Mouse (Mus musculus) hindlimb bud, embryonic 11.5 days (tissue): ENCODE measurements around the gene Gm15023.
"Not testable (repeated sequence)": the region's sequence is repeated elsewhere in the genome, so short reads cannot be mapped to it uniquely, and the experiment has no call there.

Experiments used
- DNase-seq: peaks from one replicate; pipeline ENCODE4 v3.0.0-alpha.2; 2012; ENCODE audit warnings: low read depth, low spot score; ENCODE audit errors: extremely low spot score

Gm15023 gene

DNA sequence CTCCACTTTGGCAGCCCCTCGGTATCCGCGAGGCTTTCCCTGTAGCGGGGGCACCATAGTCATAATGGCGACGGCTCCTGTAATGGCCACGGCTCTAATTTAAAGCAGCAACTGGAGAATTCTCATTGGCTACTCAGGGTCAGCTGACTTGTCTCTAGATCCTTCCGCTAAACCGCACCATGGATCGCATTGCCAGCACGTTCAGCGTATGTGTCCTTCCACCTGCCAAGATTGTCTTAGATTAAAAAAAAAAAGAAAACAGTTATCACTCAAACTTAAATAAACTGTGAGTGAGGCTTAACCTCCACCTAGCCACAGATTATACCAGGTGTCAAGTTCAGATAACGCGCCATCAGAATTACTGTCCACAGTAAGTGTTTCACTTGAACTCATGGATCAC, at the start of gene Gm15023:
Gm15023 (minus strand) TSS at position 101 of the 400 bp plus-strand sequence.
- DNase-seq: not testable (repeated sequence)

DNA sequence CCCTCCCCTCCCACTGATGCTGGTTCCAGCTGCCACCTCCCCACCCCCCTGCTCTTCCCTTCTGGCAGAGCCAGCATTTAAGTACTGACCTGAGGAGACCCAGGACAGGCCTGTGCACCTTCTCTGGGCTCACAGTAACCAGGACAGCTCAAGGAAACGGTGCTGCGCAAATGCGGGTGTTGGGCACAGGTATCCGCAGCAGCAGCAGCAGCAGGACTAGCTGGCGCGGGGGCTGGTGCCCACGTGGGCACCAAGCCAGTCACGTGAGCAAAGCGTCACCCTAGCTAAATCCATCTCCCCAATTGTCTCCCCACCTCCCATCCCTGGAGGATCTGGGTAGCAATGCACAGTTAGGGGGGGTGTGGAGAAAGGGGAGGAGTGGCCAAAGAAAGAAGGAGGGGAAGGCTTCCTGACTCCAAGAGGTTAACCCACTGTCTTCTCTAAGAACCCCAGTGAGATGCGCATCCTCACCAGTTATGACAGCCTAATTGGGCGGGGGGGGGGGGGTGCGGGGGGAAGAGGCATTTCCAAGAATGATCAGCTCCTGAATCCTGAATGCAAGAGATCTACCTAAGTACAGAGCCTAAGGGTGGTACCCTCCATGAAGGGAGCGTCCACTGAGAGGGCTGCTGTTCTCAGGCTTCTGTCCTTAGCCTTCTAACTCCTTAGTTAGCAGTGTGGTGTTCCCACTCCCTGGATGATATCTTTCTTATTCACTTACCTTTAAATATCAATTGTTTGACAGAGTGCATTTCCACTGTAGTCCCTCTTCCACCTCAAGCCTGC, 33.2 kb upstream of the Gm15023 start, which contains the start of gene Tceal6:
Tceal6 (minus strand) TSS at position 252 of the 786 bp plus-strand sequence.
- DNase-seq: no peak

DNA sequence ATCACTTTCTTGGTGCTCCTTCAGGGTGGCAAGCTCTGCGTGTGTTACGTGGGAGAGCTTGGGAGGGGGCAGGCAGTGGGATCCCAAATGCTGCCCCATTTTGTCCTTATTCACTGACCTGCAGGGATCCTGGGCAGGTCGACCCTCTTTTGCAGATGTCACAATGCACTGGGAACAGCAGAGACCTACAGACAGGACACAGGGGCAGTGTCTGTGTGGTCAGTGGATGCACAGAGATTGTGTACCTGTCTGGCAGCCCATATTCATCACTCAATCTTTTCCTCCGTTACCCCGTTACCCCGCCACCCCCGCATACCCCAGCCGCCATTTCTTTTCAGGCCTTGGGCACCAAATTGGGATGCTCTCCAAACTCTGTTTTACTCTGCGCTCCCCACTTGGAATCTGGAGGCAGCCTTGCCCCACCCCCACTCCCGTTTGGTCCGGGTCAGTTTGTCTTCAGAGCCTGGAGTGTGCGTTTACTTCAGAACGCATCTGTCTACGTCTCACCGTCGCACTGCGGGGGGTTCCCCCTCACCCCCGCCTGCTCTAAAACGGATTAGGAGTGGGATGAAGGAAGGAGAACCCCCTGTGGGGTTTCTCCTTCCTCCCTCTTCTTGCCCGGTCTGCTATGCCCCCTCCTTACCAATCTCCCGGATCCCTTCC, 32.5 kb upstream of the Gm15023 start:
- DNase-seq: not testable (repeated sequence)

DNA sequence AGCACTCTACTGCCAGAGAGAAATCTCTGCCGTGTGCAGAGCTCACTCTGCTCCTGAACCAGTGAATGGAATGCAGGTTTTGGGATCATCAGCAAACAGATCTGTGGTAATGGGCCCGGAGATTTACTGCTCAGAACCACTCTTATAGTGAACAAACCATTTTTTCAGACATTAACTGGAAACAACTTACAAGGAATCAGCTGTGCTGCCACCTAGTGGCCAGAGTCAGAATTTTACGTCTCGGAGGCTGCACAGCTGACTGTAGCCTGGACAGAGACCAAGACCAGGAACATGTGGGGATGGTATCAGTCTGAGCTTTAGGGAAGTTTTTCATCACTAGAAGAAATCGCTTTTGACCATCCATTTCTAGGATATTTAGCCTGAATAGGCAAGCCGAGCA, 12.5 kb upstream of the Gm15023 start:
- not testable (repeated sequence) for DNase-seq

DNA sequence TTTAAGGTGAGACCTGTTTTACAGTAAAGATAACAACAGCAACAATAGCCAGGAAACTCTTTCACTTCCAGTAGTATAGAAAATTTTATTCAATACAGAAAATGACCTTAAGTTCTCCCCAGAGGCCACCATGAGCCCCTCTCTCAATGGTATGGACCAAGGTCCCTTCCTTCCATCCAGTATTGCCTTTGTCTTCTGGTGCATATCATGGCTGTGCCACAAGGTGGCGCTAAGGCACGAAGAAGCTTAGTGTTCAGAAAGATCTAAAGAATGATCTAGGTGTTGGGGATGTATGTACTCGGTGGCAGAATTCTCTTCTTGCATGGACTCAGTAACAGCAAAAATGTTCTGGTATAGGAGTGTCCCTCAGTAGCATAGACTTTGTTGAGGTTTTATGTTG, 11.2 kb upstream of the Gm15023 start:
- not testable (repeated sequence) for DNase-seq
